Mouse (Mus musculus) cerebral cortex, adult 2 months (tissue): ENCODE results near the gene Gpr162.

Source experiments
- WGBS: fragments of 180-500 bp; shearing (Covaris S2); methylation state at CpG from one replicate; pipeline ENCODE4 v1.1.7; 2018; 5-methylcytosine and 5-hydroxymethylcytosine counted together

Gene Gpr162

DNA sequence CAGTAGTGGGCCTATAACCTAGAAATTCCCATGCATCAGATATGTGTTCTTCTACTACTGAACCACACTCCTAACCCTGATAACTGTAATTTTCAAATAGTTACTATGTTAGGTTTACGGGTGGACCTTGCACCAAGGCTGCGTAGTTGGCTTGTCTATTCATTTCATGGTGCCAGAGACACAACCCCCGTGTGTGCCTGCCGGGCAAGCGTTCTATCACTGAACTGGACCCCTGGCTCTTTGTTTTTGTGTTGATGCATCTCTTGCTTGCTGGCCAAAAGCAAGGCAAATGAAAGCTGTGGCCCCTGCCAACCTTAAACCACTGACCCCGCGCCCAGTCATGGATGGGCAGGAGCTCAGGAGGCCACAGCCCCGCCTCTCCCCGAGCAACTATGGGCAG, 18.0 kb upstream of the Gpr162 start:
- 87% methylated on average over 9 of the region's 9 CpGs for WGBS

DNA sequence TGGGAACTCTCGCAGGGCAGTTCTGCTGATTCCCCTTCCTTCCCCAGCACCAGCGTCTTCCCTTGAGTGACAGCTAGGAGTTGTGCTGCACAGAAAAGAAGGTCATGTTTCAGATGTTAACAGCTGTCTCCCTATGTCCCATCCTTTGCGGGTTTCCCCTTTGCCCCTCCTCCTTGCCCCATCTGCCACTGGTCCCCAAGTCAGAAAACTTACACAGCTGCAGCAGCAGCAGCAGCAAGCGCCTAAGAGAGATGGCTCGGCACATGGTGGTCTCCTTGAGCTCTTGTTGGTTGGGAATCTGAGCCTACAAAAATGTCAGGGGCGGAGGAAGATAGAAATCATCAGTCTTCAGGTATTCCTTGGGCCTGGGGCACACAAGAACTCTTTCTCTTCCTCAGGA, 15.6 kb upstream of the Gpr162 start:
- 82% methylated on average over 6 of the region's 6 CpGs for WGBS

DNA sequence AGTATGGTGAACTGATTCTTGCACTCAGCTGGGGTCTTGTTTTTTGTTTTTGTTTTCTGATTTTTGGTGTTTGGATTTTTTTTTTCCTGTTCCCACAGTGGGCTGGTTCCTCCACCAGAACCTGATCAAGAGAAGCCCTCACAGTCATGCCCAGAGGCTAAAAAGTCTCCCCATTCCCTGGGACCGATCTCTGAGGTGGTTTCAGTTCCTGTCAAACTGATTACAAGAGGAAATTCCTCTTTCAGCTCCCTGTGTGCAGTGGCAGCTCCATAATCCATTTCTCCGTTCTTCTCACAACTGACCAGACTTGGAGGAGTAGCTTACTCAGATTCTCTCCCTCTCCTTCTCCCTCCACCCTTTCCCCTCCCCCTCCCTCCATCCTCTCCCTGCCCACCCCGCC, 10.6 kb upstream of the Gpr162 start:
- 51% methylated on average over 3 of the region's 3 CpGs for WGBS

DNA sequence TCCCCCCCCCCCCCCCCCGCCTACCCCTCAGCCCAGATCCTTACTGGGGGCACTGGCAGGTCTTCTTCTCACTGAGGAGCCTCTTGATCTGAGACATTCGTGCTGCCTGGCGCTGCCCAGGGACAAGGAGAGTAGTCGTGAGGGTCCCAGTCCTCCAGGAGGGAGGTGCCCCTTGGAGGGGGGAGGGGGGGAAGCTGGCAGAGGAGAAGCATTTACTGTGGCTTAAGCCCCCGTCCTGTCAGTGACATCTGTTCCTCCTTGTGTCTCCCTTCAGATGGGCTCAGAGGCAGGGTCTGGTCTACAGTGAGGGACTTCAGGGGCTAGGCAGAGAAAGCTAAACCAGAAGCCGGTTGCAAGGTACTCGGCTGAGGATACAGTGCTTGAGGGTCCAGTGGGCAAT, 2.8 kb upstream of the Gpr162 start:
- 76% methylated on average over 7 of the region's 7 CpGs for WGBS

DNA sequence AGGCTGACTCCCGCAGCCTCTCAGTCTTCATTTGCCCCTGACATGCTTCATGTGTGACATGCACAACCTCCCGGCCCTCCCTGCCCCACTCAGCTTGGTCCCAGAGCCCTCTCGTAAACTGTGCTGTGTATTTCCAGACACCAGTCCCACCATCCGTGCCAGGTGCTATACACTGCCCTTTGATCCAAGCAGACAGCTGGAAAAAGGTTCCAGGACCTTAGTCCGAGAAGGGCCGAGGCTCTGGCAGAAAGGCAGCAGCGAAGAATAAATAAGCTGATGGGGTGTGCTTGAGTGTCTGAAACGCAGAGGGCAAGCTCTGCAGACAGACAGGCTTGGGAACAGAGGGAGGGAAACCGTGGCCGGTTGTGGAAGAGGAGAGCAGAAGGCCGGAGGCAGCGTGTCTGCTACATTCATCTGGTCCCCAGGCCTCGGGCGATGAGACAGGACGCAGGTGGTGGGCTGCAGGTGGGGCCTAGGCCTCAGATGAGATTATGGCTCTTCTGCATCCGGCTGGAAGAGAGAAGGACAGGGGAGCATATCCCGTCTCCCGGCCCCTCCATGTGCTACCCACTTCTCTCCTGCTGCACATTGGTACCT, 2.1 kb upstream of the Gpr162 start:
- 78% methylated on average over 17 of the region's 18 CpGs for WGBS

DNA sequence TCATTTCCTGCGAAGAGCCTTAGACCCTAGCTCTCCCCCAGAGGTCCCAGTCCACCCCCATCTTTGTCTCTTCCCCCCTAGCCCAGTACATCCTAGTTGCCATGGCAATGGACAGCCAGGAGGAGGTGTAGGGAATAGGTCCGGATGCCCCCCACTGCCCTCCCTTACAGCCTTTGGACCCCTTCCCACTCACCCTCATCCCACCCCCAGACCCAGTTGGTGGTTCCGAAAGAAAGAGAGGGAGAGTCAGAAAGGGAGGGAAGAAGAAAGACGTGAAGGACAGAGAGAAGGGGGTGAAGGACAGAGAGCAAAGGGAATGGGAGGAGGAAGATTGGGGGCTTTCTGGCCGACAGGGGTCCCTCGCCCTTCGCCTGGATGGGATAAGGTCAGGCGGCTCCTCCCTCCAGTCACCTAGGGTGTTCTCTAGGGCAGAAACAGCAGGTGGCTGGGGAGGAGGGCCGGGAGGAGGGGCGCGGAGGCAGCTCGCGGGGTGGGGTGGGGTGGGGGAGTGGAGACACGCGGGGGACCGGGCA, 592 bp downstream of the Gpr162 start:
- 1% methylated on average over 16 of the region's 16 CpGs for WGBS

DNA sequence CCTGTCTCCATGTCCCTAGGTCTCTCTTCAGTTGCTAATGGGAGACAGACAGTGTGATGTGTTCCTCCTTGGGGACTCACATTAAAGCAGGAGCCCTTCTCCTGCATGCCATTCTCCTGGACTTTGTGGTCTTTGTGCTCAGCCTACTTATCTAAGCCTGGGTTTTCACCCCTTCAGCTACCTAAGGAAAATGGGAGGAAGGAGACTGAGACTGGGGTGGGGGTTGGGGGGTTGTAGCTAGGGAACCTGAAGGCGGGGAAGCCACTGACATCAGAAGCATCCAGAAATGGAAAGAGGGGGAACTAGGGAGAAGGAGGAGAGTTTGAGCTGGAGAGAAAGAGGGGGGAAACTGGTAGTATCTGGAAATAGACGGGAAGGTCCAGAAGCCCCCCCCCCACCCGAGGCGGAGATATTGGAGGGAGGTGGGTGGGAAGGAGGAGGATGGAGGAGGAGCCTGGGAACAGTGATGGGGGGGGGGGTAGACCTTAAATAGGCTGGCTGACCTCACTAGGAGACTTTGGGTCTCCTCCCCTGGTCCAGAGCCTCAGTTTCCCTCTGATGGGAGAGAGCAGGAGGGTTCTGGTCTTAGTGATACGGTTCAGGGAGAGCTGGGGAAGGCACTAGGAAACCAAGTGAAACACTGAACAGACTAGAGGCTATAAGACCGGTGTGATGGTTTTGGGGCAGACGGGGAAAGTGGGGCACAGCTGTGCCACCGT, 1.2 kb downstream of the Gpr162 start:
- WGBS, result 7% methylated on average over 8 of the region's 8 CpGs

DNA sequence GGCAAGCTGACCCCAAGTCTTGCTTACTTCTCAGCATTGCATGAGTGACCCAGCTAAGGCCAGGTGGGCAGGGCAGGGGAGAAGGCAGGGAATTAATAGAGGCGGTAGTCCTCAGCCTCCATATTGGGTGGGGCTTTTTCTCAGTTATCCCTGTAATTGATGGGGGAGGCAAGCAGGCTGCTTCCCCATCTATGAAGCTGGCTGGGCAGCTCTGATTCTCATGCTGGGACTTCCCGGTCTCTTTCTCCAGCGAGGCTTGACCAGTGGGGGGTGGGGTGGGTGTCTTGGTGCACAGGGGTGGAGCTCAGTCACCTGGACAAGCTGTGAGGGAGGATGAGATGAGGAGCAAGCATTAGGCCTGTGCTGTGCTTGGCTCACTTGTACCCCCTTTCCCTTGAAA, 2.0 kb downstream of the Gpr162 start:
- 34% methylated on average over 3 of the region's 3 CpGs for WGBS

DNA sequence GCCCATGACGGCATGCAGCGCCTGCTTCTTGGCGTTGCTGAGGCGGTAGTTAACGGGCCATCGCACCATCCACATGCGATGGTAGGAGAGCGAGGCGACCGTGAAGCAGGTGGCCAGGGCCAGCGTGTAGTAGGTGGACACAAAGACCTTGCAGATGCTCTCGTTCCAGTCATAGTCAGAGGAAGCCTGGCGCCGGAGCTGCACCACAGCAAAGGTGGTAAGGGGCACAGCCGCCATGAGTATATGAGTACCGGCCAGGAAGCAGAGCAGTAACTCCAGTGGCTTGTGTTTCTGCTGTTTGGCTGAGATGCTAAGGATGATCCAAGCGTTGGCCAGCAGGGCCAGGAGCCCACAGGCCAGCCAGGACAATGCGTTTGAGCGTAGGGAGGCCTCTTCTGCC, 2.5 kb downstream of the Gpr162 start:
- WGBS, result 48% methylated on average over 19 of the region's 19 CpGs

DNA sequence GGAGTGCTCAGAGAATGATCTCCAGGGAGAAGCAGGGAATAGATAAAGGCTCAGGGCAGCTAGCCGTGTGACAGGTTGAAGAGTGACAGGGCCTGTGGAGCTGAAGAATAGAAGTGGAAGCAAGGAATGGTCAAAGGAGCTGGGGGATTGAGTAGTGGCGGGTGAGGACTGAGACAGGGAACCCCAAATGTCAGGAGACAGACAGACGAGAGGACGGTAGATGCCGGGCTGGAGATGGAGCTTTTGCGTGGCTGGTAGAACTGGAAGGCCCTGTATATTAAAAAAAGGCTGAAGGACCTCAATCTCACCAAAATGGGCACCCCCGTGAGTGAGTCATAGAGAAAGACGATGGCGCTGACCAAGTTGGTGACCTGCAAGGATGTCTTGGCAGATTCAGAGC, 3.3 kb downstream of the Gpr162 start:
- 38% methylated on average over 9 of the region's 9 CpGs for WGBS

DNA sequence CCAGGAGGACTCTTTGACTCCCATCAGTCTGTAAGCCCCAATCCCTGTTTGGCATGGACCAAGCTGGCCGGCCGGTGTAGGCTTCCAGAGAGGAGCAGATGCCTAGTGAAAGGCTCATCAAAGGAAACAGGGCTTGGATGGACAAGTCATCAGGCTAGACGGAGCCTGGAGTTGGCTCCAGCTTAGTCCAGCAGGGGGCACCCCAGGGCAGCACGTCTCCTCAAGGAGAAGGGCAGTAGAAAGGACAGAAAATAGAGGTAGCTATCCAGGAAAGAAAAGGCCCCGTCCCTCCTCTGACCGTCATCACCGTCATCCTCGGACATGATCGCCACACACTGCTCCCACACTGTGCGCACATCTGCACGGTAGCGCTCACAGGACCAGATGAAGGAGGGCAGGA, 4.1 kb downstream of the Gpr162 start:
- WGBS, result 5% methylated on average over 12 of the region's 12 CpGs

DNA sequence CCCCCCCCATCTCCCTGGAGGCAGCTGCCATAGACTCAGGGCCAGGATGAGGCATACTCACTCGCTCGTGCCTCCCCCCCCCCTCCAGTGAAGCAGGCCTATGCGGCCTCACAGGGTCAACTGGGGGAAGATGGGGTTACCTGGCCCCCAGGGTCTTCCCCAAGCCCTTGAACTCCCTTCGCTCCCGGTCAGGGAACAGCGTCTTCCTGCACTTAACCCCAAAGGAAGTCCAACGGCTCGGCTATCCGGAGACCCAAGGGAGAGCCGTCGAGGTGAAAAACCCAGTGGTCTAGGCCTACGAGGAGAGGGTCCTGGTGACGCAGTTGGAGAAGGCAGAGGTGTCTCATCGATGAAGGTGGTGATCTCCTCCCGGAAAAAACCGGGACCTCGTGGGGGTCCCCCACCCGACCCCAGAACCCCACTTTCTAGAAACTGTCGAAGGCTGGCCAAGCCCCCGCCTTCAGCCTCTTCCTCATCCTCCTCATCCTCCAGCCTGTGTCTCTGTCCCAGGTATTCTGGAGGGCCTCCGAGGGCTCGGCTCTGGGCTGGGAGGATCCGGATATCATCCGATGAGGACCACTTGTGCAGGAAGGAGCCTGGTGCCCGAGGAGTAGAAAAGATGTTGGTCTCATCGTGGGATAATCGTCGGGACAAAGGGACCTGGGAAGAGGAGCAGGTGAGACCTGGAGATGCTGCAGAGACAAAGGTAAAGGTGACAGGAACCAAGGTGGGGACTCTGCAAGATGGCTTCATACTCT, 5.0 kb downstream of the Gpr162 start:
- 67% methylated on average over 28 of the region's 28 CpGs for WGBS

DNA sequence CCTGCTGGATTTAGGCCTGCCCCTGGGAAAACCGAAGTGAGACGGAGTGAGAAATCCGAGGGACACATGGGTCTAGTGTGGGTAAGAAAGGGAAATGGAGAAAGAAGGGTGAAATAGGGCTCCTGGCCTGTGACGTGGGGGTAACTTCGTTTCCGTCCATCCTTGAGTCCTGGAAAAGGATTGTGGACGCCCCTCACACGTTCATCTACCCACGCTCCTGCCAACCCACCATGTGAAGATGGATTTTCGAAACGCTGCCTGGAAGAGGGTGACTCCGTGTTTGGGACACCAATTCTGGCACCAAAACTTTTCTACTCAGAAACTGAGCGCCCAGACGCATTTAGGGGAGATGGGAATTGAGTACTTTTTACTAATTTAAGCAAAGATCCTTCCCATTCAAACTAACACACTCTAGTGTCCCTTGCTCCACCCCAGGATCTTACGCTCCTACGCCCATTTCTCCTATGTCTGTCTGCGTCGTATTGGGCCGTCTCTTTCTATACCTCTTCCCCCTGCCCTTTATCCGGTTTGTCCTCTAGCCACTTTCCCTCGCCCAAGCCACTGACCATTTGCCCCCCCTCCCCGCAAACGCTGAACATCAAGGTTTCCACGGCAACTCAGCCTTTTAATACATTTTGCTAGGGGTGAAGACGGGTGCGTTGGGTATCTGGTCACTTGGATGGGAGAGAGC, 5.8 kb downstream of the Gpr162 start:
- WGBS, result 19% methylated on average over 26 of the region's 26 CpGs

DNA sequence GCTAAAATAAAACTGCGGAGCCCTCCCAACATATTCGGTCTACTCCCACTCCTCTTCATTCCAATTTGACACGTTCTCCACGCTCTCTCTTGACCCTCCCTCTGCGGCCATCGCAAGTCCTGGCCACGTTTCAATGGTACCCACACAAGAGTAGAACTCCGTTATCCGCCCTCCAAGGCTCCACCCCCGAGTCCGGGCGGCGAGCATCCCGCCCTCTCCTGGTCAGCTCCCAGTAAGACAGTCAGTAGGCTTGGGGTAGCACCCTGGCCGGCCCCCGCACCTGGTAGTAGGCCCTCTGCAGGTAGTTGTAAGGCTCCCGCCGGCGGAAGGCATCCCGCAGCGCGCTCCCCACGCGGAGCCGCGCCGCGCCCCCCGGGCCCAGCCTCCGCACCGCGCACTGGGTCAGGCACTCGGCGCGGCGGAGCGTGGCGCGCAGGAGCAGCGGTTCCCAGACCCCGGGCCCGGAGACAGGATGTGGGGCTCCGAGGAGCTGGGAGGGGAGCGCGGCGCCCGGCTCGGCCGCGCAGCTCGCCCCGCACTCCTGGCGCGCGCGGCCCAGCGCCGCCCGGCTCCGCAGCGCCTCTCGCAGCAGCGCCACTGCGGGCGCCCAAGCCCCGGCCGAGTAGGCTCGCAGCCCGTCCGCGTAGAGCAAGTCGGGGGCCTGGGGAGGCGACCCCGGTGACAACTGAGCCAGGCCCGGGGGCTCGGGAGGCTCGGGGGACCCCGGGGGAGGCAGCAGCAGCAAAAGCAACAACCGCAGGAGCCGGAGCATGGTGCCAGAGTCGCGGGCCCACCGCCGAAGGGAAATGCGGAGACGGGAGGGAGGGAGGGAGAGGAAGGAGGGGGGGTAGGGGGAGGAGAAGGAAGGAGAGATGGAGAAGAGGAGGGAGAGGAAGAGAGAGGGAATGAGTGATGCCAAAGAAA, 6.6 kb downstream of the Gpr162 start, which contains the start of gene P3h3:
Gene P3h3, minus strand, starts transcription at position 837 of the 924 bp plus-strand sequence.
- under 1% methylated on average over 82 of the region's 86 CpGs for WGBS

DNA sequence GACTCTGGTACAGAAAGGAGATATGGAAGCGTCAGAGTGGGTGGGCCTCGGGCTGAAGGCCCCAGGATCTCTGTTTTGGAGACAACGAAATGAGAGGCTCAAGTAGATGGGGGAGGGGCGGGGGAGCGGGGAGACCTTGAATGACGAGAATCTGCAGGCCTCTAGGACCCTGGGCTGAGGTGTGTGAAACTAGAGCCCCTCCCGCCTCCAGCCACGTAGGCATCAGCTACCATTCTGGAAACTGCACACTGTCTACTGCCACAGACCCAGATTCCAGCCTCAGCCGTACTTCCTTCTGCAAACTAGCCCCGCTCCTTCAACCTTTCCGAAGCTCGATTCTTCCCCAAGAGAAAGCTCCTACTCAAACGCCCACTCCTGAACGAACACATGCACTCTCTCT, 7.5 kb downstream of the Gpr162 start:
- WGBS, result 19% methylated on average over 14 of the region's 14 CpGs

DNA sequence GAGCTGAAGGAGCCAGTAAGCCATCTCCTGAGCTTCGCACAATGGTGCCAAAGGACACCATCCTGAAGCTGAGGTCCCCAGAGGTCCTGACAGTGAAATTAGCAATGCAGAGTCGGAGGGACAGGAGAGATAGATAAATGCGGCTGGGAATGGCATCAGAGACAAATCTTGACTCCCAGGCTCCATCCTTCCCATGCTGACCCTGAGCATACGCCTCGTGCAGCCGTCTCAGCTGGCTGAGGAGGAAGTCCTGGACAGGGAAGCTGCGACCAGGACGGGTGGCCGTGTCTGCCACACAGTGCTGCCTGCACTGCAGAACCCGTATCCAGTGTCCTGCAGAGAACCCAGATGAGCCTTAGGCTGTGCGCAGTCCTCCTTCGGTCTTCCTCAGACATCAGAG, 9.1 kb downstream of the Gpr162 start:
- 83% methylated on average over 12 of the region's 12 CpGs for WGBS

DNA sequence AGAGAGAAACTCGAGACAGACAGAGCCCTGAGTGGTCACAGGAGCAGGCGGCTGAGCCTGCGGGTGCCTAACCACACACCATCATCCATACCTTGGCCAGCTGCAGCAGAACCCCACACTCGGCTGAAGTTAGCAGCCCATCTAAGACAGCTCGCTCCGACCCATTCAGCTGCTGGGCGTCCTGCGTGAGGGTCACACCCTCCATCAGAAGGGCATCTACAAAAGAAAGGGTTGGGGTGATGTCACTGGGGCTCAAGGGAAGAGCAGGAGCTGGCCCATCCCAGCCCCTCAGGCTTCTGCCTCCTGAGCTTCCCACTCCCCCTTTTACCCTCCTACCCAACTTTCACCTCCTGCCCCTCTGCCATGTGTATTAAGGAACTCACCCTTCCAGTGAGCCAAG, 13.2 kb downstream of the Gpr162 start:
- WGBS, result 87% methylated on average over 8 of the region's 8 CpGs

DNA sequence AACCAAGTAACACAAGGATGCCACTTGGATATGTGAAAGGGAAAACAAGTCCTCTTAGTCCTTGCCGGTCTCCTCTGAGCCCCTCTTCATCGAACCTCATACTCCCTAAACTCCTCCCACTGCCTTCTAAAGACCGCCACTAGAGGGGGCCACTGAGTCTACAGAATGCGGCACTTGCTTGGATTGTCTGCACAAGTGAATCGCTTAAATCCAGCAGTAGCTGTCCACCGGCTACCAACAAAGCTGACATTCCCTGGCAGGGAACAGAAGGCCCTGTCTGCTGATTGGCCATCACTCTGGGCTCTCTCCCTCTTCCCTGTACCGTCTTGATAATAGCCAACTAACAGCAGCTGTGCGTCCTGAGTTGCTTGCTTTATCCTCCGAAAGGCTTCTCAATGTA, 16.5 kb downstream of the Gpr162 start:
- 11% methylated on average over 9 of the region's 9 CpGs for WGBS

DNA sequence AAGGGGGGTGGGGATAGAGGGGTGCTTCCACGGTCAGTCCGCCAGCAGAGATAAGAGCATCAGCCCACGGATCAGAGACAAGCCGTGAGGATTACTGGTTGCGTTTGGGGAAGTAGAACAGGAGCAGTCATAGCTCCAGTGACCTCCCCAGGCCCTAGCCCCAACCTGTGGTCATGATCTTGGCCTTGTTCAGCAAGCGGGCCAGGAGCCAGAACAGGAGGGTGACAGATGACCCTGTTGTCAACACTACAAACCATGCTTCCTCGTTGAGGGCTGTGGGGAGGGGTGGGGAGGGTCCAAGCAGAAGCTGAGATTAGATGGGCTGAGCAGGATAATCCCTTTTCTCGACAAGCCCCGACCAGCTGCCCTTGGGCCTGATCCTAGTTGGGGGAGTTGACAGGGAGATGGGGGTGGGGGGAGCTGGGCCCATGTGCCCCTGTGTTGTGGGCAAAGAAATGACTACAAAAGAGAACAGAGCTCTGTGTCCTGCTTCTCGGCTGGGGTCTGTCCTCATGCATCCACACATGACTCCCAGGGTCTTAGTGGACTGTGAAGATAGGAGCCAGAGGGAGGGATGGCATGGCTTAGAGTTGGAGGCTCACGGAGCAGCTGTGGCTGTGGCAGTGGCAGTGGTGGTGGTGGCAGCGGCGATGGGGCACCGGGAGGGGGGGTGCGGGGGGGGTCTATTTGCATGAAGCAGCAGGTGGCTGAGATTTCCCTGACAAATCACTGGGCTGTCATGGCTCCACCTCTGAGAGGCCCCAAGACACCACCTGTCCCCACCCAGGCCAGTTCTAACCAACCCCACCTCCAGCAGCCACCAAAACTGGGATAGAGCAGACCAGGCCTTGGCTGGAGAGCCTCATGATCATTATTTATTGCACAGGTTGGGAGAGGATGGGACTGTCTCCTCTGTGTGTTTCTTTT, 23.3 kb downstream of the Gpr162 start, which contains the start of gene Gnb3:
Gene Gnb3, minus strand, starts transcription at position 35 of the 927 bp plus-strand sequence.
- WGBS, result 51% methylated on average over 15 of the region's 15 CpGs

DNA sequence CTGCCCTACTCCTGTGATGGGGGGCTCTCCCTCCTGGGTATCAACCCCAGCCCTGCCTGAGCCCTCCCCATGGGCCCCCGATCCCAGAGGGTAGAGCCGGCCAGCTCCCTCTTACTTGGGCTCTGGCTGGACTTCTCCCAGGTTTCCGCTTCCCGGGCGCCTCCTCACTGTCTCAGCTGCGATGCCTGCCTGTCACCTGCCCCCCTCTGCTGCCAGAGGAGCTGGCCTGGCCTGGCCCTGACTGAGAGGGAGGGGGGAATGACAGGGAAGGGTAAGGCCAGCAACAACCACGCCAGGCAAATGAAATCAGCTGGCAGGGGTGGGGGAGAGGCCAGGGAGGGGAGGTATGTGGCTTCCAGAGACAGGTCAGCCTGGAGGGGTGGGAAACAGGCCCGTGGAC, 24.0 kb downstream of the Gpr162 start:
- WGBS, result 34% methylated on average over 8 of the region's 8 CpGs
